Mouse (Mus musculus): Measurements from ENCODE around the gene Vgf. TPM values are rescaled to one million over a fixed set of nuclear protein-coding genes. Genes with fewer than 3 reads are reported as not detected.

Gene Vgf
- total RNA-seq, 2 experiments from 2014 or later: 200 to 207 TPM

GRCm38 (mm10) chr5:137054873-137055272 is 28.7 kb downstream of the Vgf start:
- DNase-seq (ENCODE audit: extremely low spot score in 1 of 2, low spot score in 2 of 2): no peak
- intact Hi-C loops (cut with DNase I): no loop called here

GRCm38 (mm10) chr5:137061809-137062481 is 35.8 kb downstream of the Vgf start:
- intact Hi-C loops (cut with DNase I): loop anchor here (5.0 kb wide), 1 partner anchor 40 kb away; no protein-coding TSS in a partner anchor
- DNase-seq (ENCODE audit: extremely low spot score in 1 of 2, low spot score in 2 of 2): peak in 1 of 2 experiments; percentile 73

- no peak for DNase-seq (ENCODE audit: extremely low spot score in 1 of 2, low spot score in 2 of 2)
- intact Hi-C loops (cut with DNase I): loop anchor here (5.0 kb wide), 1 partner anchor 40 kb away; no protein-coding TSS in a partner anchor
Measured at GRCm38 (mm10) chr5:137062601-137063000, 36.4 kb downstream of the Vgf start.

GRCm38 (mm10) chr5:137065454-137065853 is 39.3 kb downstream of the Vgf start:
- no peak for DNase-seq (ENCODE audit: extremely low spot score in 1 of 2, low spot score in 2 of 2)
- intact Hi-C loops (cut with DNase I): no loop called here

GRCm38 (mm10) chr5:137065923-137066322 is 39.7 kb downstream of the Vgf start:
- intact Hi-C loops (cut with DNase I): no loop called here

GRCm38 (mm10) chr5:137068711-137069110 is 42.5 kb downstream of the Vgf start:
- no peak for DNase-seq (ENCODE audit: extremely low spot score in 1 of 2, low spot score in 2 of 2)
- intact Hi-C loops (cut with DNase I): no loop called here

More at GRCm38 (mm10) chr5:137065923-137066322, 39.7 kb downstream of the Vgf start:
- DNase-seq (ENCODE audit: extremely low spot score in 1 of 2, low spot score in 2 of 2): no peak

- intact Hi-C loops (cut with DNase I): no loop called here
- no peak for DNase-seq (ENCODE audit: extremely low spot score in 1 of 2, low spot score in 2 of 2)
Measured at GRCm38 (mm10) chr5:137070881-137071605, 44.9 kb downstream of the Vgf start.

GRCm38 (mm10) chr5:137072079-137072960 is 46.1 kb downstream of the Vgf start, which contains the start of gene Serpine1:
TSS of gene Serpine1 (minus strand) at chr5:137072268.
- peak; percentile 31 to 83 for DNase-seq (ENCODE audit: extremely low spot score in 1 of 2, low spot score in 2 of 2)
- intact Hi-C loops (cut with DNase I): no loop called here

- intact Hi-C loops (cut with DNase I): no loop called here
- DNase-seq (ENCODE audit: extremely low spot score in 1 of 2, low spot score in 2 of 2): no peak
Measured at GRCm38 (mm10) chr5:137073141-137073540, 46.9 kb downstream of the Vgf start.

- intact Hi-C loops (cut with DNase I): no loop called here
- DNase-seq (ENCODE audit: extremely low spot score in 1 of 2, low spot score in 2 of 2): peak in 1 of 2 experiments; percentile 60
Measured at GRCm38 (mm10) chr5:137074191-137074651, 48.0 kb downstream of the Vgf start.

- DNase-seq (ENCODE audit: extremely low spot score in 1 of 2, low spot score in 2 of 2): no peak
- intact Hi-C loops (cut with DNase I): no loop called here
Measured at GRCm38 (mm10) chr5:137075726-137076125, 49.5 kb downstream of the Vgf start.

- intact Hi-C loops (cut with DNase I): no loop called here
- no peak for DNase-seq (ENCODE audit: extremely low spot score in 1 of 2, low spot score in 2 of 2)
Measured at GRCm38 (mm10) chr5:137076191-137076930, 50.2 kb downstream of the Vgf start.

- no peak for DNase-seq (ENCODE audit: extremely low spot score in 1 of 2, low spot score in 2 of 2)
- intact Hi-C loops (cut with DNase I): no loop called here
Measured at GRCm38 (mm10) chr5:137077187-137077586, 51.0 kb downstream of the Vgf start.

- DNase-seq (ENCODE audit: extremely low spot score in 1 of 2, low spot score in 2 of 2): no peak
Measured at GRCm38 (mm10) chr5:137078041-137078440, 51.8 kb downstream of the Vgf start.

GRCm38 (mm10) chr5:137078616-137079015 is 52.4 kb downstream of the Vgf start:
- intact Hi-C loops (cut with DNase I): no loop called here
- DNase-seq (ENCODE audit: extremely low spot score in 1 of 2, low spot score in 2 of 2): no peak

More at GRCm38 (mm10) chr5:137078041-137078440, 51.8 kb downstream of the Vgf start:
- intact Hi-C loops (cut with DNase I): no loop called here

GRCm38 (mm10) chr5:137079849-137080248 is 53.7 kb downstream of the Vgf start:
- DNase-seq (ENCODE audit: extremely low spot score in 1 of 2, low spot score in 2 of 2): no peak
- intact Hi-C loops (cut with DNase I): no loop called here
